Comparison of ENCODE assay signal across 8 mouse cellular contexts in genomic region chr2:155235746-155236361, GRCm38 (mm10). TPM values are rescaled to one million over a fixed set of nuclear protein-coding genes. Genes with fewer than 3 reads are reported as not detected.
DNase-seq lines count a peak whose midpoint lies in the region; ATAC-seq lines count a peak whose summit lies in the region.

No protein-coding gene starts in this region.

- peak overlapping the region; percentile 92 for H3K4me2 ChIP-seq in limb, embryonic 12.5 days
- peak overlapping the region; percentile 92 for H3K4me2 ChIP-seq in neural tube, embryonic 15.5 days

- H3K36me3 ChIP-seq in erythroblast, embryonic 14.5 days (ENCODE audit: control insufficient read depth): peaks cover under 1% of the 10 kb centered on the region; the same call in 1 of the 2 replicates
- H3K36me3 ChIP-seq in limb, embryonic 12.5 days: peaks cover 4% of the 10 kb centered on the region; the same call in 1 of the 2 replicates
- 0 out of 2 replicates have a peak, but pooled peaks cover 1% of the 10 kb centered on the region for H3K36me3 ChIP-seq in neural tube, embryonic 15.5 days

- H3K4me1 ChIP-seq in erythroblast, embryonic 14.5 days (ENCODE audit: control insufficient read depth): peaks cover 23% of the 10 kb centered on the region
- H3K4me1 ChIP-seq in limb, embryonic 12.5 days (replicated peaks): peaks cover 17% of the 10 kb centered on the region
- peaks cover 32% of the 10 kb centered on the region for H3K4me1 ChIP-seq in neural tube, embryonic 15.5 days

- no peaks in the 10 kb centered on the region for H3K27me3 ChIP-seq in erythroblast, embryonic 14.5 days (ENCODE audit: control insufficient read depth)
- no peaks in the 10 kb centered on the region for H3K27me3 ChIP-seq in limb, embryonic 12.5 days
- no peaks in the 10 kb centered on the region for H3K27me3 ChIP-seq in neural tube, embryonic 15.5 days (replicated peaks)

- ATAC-seq in CD4-positive, CD25-positive, alpha-beta regulatory T cell, adult 4 months: peak; percentile 38
- peak; percentile 89 for ATAC-seq in limb, embryonic 12.5 days (ENCODE audit: insufficient number of reproducible peaks, insufficient read depth, low FRiP score, low TSS enrichment, low read depth)
- peak; percentile 93 for ATAC-seq in neural tube, embryonic 15.5 days (ENCODE audit: low FRiP score)

- no peaks in the 10 kb centered on the region for H3K9me3 ChIP-seq in erythroblast, embryonic 14.5 days (ENCODE audit: control insufficient read depth, low read length)
- H3K9me3 ChIP-seq in limb, embryonic 12.5 days: no peaks in the 10 kb centered on the region
- no peaks in the 10 kb centered on the region for H3K9me3 ChIP-seq in neural tube, embryonic 15.5 days (replicated peaks)

- H3K4me3 ChIP-seq in erythroblast, embryonic 14.5 days (replicated peaks): peak overlapping the region; percentile 100
- peak overlapping the region; percentile 91 for H3K4me3 ChIP-seq in limb, embryonic 12.5 days (replicated peaks)
- H3K4me3 ChIP-seq in neural tube, embryonic 15.5 days (replicated peaks): peak overlapping the region; percentile 90

- H3K9ac ChIP-seq in limb, embryonic 12.5 days (replicated peaks): peak overlapping the region; percentile 89
- peak overlapping the region; percentile 80 for H3K9ac ChIP-seq in neural tube, embryonic 15.5 days (replicated peaks)

- peak; percentile 20 for DNase-seq in cerebellum, adult 8-10 months
- DNase-seq in cerebellum, postnatal 10 days: no peak
- no peak for DNase-seq in Muller cell, postnatal 12 days (ENCODE audit: inconsistent ontology term)
- no peak for DNase-seq in right cerebral cortex, postnatal 14 days

- H3K27ac ChIP-seq in limb, embryonic 12.5 days: peak overlapping the region; percentile 88
- H3K27ac ChIP-seq in neural tube, embryonic 15.5 days (replicated peaks): peak overlapping the region; percentile 86

- 5% methylated on average over 13 of the region's 13 CpGs for WGBS in limb, embryonic 12.5 days
- WGBS in neural tube, embryonic 15.5 days: 5% methylated on average over 13 of the region's 13 CpGs

RNA-seq across cellular contexts. Expression of gene Dynlrb1, which starts 0.5 kb away (rescaled TPM):
- 100 to 1,000 TPM; 259 to 281 TPM for polyA plus RNA-seq in CD4-positive, CD25-positive, alpha-beta regulatory T cell, adult 4 months (2017; shearing (Covaris generic))
- polyA plus RNA-seq in erythroblast, embryonic 14.5 days (2012): 10.3 and 16.7 TPM in 2 replicates
- 414 and 459 TPM in 2 replicates for polyA plus RNA-seq in limb, embryonic 12.5 days (2016; fragmentation: Nextera tagmentation; extraction: Ambion mirVana)
- polyA plus RNA-seq in neural tube, embryonic 15.5 days (2015; fragmentation: Nextera tagmentation; extraction: Ambion mirVana): 675 and 765 TPM in 2 replicates

RNA-seq across cellular contexts. Expression of gene Map1lc3a, which starts 40.2 kb away (rescaled TPM):
- polyA plus RNA-seq in CD4-positive, CD25-positive, alpha-beta regulatory T cell, adult 4 months (2017; shearing (Covaris generic)): 1 to 10 TPM; 1.1 to 2.9 TPM
- polyA plus RNA-seq in erythroblast, embryonic 14.5 days (2012): 7.8 and 8.1 TPM in 2 replicates
- polyA plus RNA-seq in limb, embryonic 12.5 days (2016; fragmentation: Nextera tagmentation; extraction: Ambion mirVana): 163 and 169 TPM in 2 replicates
- polyA plus RNA-seq in neural tube, embryonic 15.5 days (2015; fragmentation: Nextera tagmentation; extraction: Ambion mirVana): 588 and 743 TPM in 2 replicates

Comparison
In these comparisons a context has a peak if more than half of its experiments do, and no peak if none do; other contexts are left out.
1. ATAC-seq: peak in every context shown above with its lines; median percentile 93 in neural tube, embryonic 15.5 days; 89 in limb, embryonic 12.5 days; 38 in CD4-positive, CD25-positive, alpha-beta regulatory T cell, adult 4 months.
2. RNA of gene Dynlrb1, which starts 0.5 kb away (polyA plus RNA-seq): 675 to 765 TPM in neural tube, embryonic 15.5 days, 414 to 459 TPM in limb, embryonic 12.5 days and 259 to 281 TPM in CD4-positive, CD25-positive, alpha-beta regulatory T cell, adult 4 months; 10.3 to 16.7 TPM in erythroblast, embryonic 14.5 days; every median in the first group is over 10 times any median in the second.
3. RNA of gene Map1lc3a, which starts 40.2 kb away (polyA plus RNA-seq): 588 to 743 TPM in neural tube, embryonic 15.5 days and 163 to 169 TPM in limb, embryonic 12.5 days; 7.8 to 8.1 TPM in erythroblast, embryonic 14.5 days and 1.1 to 2.9 TPM in CD4-positive, CD25-positive, alpha-beta regulatory T cell, adult 4 months; every median in the first group is over 10 times any median in the second.
4. Peak in every context shown above with its lines, with median percentiles within 50 percentile points of each other: H3K4me3 ChIP-seq.